Mouse (Mus musculus): ENCODE results near the gene Slc15a1. TPM values are rescaled to one million over a fixed set of nuclear protein-coding genes. Genes with fewer than 3 reads are reported as not detected.

The Slc15a1 gene
- polyA plus RNA-seq, 1 experiment from 2014 or later = 0.13 TPM

DNA sequence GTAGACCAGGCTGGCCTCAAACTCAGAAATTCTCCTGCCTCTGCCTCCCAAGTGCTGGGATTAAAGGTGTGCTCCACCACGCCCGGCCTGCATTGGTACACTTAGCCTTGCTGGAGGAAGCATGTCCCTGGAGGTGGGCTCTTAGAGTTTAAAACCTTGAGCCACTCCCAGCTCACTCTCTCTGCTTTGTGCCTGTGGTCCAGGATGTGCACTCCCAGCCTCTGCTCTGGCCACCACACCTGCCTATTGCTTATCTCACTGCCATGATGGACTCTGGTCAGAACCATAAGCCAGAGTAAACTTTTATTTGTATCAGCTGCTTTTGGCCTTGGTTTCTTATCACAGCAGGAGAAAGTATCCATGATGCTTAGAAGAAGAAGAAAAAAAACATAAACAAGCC lies 40.7 kb downstream of the Slc15a1 start:
- TF ChIP-seq CTCF (IDR thresholded peaks at IDR 0.05; ENCODE audit: low read depth) = no peak
- no peaks in the 10 kb centered on the region for H3K9me3 ChIP-seq (ENCODE audit: low read depth, low read length)
- 90% methylated on average over 2 of the region's 2 CpGs for WGBS
- H3K27ac ChIP-seq (ENCODE audit: low read depth) = no peak overlapping the region
- H3K4me3 ChIP-seq (ENCODE audit: low read depth, low read length) = no peak overlapping the region
- ATAC-seq (ENCODE audit: insufficient read depth) (no peak), DNase-seq (no peak)
- no peak overlapping the region for H3K9ac ChIP-seq
- H3K36me3 ChIP-seq (ENCODE audit: insufficient read depth) = no peaks in the 10 kb centered on the region
- no peaks in the 10 kb centered on the region for H3K27me3 ChIP-seq (ENCODE audit: insufficient read depth, low read length)
- H3K4me2 ChIP-seq = no peak overlapping the region
- H3K4me1 ChIP-seq (ENCODE audit: insufficient read depth) = no peaks in the 10 kb centered on the region

DNA sequence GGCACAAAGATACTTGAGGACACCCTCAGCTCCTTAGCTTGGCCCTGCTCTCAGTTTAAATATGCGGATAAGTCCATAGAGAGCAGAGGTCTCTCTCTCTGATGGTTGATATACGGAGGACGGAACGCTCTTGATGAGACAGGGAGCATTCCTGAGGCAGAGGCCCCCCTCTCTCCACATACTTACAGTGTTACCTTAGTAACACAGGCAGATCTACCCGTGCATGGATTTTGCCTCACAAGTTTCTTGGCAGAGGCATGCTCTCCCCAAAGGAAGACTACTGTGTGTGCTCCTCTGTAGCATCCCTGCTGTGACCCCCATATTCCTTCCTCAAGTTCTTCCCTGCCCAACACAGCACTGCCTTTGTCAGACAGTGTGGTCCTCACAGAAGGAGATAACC lies 42.3 kb downstream of the Slc15a1 start:
- Histone ChIP-seq H3K27ac (ENCODE audit: low read depth) (no peak overlapping the region), H3K27me3 (ENCODE audit: insufficient read depth, low read length) (no peaks in the 10 kb centered on the region), H3K4me3 (ENCODE audit: low read depth, low read length) (no peak overlapping the region), H3K9me3 (ENCODE audit: low read depth, low read length) (no peaks in the 10 kb centered on the region), H3K4me1 (ENCODE audit: insufficient read depth) (no peaks in the 10 kb centered on the region), H3K4me2 (no peak overlapping the region), H3K9ac (no peak overlapping the region), H3K36me3 (ENCODE audit: insufficient read depth) (no peaks in the 10 kb centered on the region)
- no peak for TF ChIP-seq CTCF (IDR thresholded peaks at IDR 0.05; ENCODE audit: low read depth)
- no peak for DNase-seq
- no peak for ATAC-seq (ENCODE audit: insufficient read depth)
- WGBS = 46% methylated on average over 5 of the region's 5 CpGs

DNA sequence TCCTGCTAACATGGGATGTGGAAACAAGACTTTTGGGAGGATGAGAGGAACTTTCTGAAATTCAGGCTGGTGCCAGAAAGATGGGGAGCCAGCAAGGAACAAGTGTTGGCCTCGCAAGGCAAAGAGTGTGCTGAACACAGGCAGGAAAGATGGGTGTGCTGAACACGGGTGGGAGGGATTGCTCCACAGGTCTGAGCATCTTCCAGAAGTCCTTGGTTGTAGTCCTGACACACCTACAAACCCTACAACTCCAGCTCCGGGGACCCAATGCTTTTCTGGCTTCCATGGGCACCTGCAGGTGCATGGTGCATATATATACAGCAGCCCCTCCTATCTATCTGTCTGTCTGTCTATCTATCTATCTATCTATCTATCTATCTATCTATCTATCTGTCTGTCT lies 44.1 kb downstream of the Slc15a1 start:
- no peak for TF ChIP-seq CTCF (IDR thresholded peaks at IDR 0.05; ENCODE audit: low read depth)
- Histone ChIP-seq H3K9ac (no peak overlapping the region), H3K36me3 (ENCODE audit: insufficient read depth) (no peaks in the 10 kb centered on the region), H3K27ac (ENCODE audit: low read depth) (no peak overlapping the region), H3K27me3 (ENCODE audit: insufficient read depth, low read length) (no peaks in the 10 kb centered on the region), H3K4me2 (no peak overlapping the region), H3K4me3 (ENCODE audit: low read depth, low read length) (no peak overlapping the region), H3K4me1 (ENCODE audit: insufficient read depth) (no peaks in the 10 kb centered on the region), H3K9me3 (ENCODE audit: low read depth, low read length) (no peaks in the 10 kb centered on the region)
- ATAC-seq (ENCODE audit: insufficient read depth) = no peak
- DNase-seq = no peak
- 77% methylated on average over 3 of the region's 3 CpGs for WGBS

DNA sequence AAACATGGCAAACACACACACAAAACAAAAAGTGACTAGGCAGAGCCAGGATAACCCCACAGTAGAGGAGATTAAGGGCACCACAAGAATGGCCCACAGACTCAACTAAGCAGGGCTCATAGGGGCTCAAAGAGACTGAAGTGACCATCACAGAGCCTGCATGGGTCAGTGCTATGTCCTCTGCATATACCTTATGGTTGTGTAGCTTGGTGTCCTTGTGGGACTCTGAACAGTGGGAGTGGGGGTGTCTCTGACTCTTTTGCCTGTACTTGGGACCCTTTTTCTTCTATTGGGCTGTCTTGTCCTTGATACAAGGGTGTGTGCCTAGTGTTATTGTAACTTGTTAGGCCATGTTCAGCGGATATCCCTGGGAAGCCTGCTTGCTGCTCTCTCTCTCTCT lies 46.5 kb downstream of the Slc15a1 start:
- no peaks in the 10 kb centered on the region for H3K9me3 ChIP-seq (ENCODE audit: low read depth, low read length)
- ATAC-seq (ENCODE audit: insufficient read depth) (no peak), DNase-seq (no peak)
- 55% methylated on average over 1 of the region's 1 CpGs for WGBS
- no peak for TF ChIP-seq CTCF (IDR thresholded peaks at IDR 0.05; ENCODE audit: low read depth)
- no peak overlapping the region for H3K9ac ChIP-seq
- no peaks in the 10 kb centered on the region for H3K36me3 ChIP-seq (ENCODE audit: insufficient read depth)
- no peak overlapping the region for H3K27ac ChIP-seq (ENCODE audit: low read depth)
- H3K4me1 ChIP-seq (ENCODE audit: insufficient read depth) = no peaks in the 10 kb centered on the region
- no peaks in the 10 kb centered on the region for H3K27me3 ChIP-seq (ENCODE audit: insufficient read depth, low read length)
- no peak overlapping the region for H3K4me2 ChIP-seq
- H3K4me3 ChIP-seq (ENCODE audit: low read depth, low read length) = no peak overlapping the region

DNA sequence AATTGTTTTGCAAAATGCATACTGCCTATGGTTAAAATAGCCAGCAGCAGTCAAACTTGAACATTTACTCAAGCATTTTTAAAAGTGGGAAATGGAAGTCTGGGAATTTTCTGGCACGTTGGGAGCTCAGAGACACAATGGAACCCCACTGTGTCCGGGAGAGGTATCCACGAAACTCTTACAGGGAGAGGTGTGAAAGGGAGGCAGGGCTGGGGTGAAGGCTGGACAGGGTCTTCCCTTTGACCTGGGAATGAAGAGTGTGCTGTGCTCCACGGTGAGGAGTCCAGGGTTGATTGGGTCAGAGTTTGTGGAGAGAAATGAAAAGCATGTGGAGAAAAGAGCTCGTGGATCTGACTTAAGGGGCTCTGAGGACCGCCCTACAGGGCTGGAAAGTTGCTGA lies 47.5 kb downstream of the Slc15a1 start:
- TF ChIP-seq CTCF (IDR thresholded peaks at IDR 0.05; ENCODE audit: low read depth) = no peak
- no peak overlapping the region for H3K4me3 ChIP-seq (ENCODE audit: low read depth, low read length)
- H3K4me2 ChIP-seq = no peak overlapping the region
- DNase-seq (no peak), ATAC-seq (ENCODE audit: insufficient read depth) (no peak)
- H3K9ac ChIP-seq = no peak overlapping the region
- no peaks in the 10 kb centered on the region for H3K36me3 ChIP-seq (ENCODE audit: insufficient read depth)
- WGBS = 73% methylated on average over 6 of the region's 6 CpGs
- H3K4me1 ChIP-seq (ENCODE audit: insufficient read depth) = no peaks in the 10 kb centered on the region
- no peaks in the 10 kb centered on the region for H3K27me3 ChIP-seq (ENCODE audit: insufficient read depth, low read length)
- H3K27ac ChIP-seq (ENCODE audit: low read depth) = no peak overlapping the region
- no peaks in the 10 kb centered on the region for H3K9me3 ChIP-seq (ENCODE audit: low read depth, low read length)

DNA sequence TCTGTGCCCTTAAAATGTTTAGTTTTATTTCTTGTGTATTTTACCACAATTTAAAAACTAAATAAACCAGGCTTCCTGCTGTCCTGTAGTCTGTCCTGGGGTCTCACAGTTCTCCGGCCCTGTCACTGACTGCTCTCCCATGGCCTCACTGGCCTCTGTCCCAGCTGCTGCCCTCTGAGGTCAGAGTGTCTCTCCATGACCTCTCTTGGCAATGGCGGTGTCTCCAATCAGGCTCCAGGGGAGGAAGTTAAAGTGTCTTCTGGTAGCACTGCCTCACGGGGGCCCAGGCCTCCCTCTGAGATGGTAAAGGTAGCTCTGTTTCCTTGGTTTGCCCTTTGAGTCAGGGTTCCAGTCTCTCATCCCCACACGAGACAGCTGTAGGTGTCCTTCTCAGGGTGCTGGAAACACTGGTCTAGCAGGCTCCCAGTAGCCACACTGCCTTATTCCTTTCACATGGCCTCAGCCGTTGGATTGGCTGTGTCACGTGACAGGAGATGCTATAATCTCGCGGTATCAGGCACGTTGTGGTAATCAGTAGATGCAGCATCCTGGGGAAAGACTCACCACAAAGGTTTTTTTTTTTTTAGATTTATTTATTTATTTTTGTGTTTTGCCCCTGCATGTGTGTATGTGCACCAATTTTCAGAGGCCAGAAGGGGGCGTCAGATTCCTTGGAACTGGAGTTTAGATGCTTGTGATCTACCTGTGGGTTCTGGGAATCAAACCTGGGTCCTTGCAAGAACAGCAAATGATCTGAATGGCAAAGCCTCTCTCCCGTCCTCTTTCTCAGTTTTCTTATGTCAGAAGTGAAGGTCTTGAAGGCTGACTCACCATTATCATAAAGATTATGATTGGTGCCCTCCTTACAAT lies 48.4 kb downstream of the Slc15a1 start:
- Histone ChIP-seq H3K27ac (ENCODE audit: low read depth) (no peak overlapping the region), H3K4me1 (ENCODE audit: insufficient read depth) (no peaks in the 10 kb centered on the region), H3K4me2 (no peak overlapping the region), H3K9me3 (ENCODE audit: low read depth, low read length) (no peaks in the 10 kb centered on the region), H3K36me3 (ENCODE audit: insufficient read depth) (no peaks in the 10 kb centered on the region), H3K27me3 (ENCODE audit: insufficient read depth, low read length) (no peaks in the 10 kb centered on the region), H3K9ac (no peak overlapping the region), H3K4me3 (ENCODE audit: low read depth, low read length) (no peak overlapping the region)
- no peak for TF ChIP-seq CTCF (IDR thresholded peaks at IDR 0.05; ENCODE audit: low read depth)
- WGBS = 76% methylated on average over 11 of the region's 11 CpGs
- no peak for DNase-seq
- ATAC-seq (ENCODE audit: insufficient read depth) = no peak

DNA sequence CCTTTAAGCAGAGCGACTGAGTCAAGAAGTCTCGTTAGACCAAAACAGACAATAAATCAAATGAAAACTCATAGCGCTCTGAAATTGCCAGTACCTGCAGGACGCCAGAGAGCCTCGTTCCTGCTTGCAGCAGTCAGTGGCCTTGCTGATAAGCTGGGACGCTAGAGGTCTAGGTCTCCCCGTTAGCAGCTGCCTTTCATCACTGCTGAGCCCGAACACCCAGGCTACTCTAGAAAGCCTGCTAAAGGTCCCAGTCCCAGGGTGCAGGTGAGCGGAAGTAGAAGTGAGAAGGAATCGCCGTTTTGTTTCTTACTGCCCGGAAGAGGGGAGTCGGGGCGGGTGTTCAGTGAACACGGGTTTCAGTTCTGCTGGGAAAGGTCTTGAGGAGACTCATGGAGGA lies 49.1 kb downstream of the Slc15a1 start:
- H3K9me3 ChIP-seq (ENCODE audit: low read depth, low read length) = no peaks in the 10 kb centered on the region
- no peak overlapping the region for H3K4me3 ChIP-seq (ENCODE audit: low read depth, low read length)
- DNase-seq = no peak
- no peak for TF ChIP-seq CTCF (IDR thresholded peaks at IDR 0.05; ENCODE audit: low read depth)
- ATAC-seq (ENCODE audit: insufficient read depth) = no peak
- no peak overlapping the region for H3K9ac ChIP-seq
- no peaks in the 10 kb centered on the region for H3K36me3 ChIP-seq (ENCODE audit: insufficient read depth)
- no peak overlapping the region for H3K4me2 ChIP-seq
- H3K27ac ChIP-seq (ENCODE audit: low read depth) = no peak overlapping the region
- H3K27me3 ChIP-seq (ENCODE audit: insufficient read depth, low read length) = no peaks in the 10 kb centered on the region
- H3K4me1 ChIP-seq (ENCODE audit: insufficient read depth) = no peaks in the 10 kb centered on the region
- 65% methylated on average over 15 of the region's 15 CpGs for WGBS
